Mouse (Mus musculus): ENCODE results near the gene Alox15. TPM values are rescaled to one million over a fixed set of nuclear protein-coding genes. Genes with fewer than 3 reads are reported as not detected.

The Alox15 gene
- polyA plus RNA-seq, 1 experiment from 2014 or later: 0.05 TPM

DNA sequence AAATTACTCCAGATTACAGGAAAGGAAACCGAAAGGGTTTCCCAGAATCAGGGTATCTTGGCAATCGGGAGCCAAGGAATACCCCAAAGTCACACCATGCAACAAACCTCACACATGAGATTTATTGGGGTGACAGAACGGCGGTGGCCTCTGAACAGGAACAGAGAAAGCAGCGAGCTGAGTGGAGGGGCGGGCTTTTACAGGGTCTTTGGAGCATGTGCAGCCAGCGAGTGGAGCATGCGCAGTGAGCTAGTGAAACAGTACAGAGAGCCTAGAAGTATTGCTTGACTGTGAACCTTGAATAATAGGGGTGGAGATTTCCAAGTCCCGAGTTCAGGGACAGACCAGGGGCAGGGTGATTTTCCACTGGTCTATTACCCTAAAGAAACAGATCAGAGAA lies 3.2 kb downstream of the Alox15 start:
- H3K4me2 ChIP-seq: no peak overlapping the region
- peaks cover 95% of the 10 kb centered on the region for H3K27me3 ChIP-seq (replicated peaks)
- H3K36me3 ChIP-seq: no peaks in the 10 kb centered on the region
- no peak overlapping the region for H3K4me3 ChIP-seq
- H3K9me3 ChIP-seq: no peaks in the 10 kb centered on the region
- peaks cover 9% of the 10 kb centered on the region for H3K4me1 ChIP-seq
- no peak overlapping the region for H3K9ac ChIP-seq
- no peak overlapping the region for H3K27ac ChIP-seq (replicated peaks)
- no peak for ATAC-seq (ENCODE audit: extremely low read depth, insufficient number of reproducible peaks, low FRiP score, low TSS enrichment)
- WGBS: 80% methylated on average over 9 of the region's 9 CpGs

DNA sequence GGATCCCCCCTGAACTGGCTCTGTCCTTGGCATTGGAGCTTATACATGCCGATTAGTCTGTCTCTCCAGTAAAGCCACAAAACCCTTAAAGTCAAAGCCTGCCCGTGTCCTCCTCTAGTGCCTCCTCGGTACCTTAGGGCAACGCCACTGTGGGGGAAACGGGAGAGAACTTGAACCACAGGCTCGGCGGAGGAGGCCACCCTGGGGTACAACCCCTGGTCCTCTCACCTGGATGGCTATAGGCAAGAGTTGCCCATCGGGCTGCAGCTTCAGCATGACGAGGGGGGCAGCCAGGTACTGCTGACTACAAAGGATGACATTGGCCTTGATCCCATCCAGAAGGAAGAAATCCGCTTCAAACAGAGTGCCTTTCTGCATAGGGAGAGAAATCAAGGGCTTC lies 4.0 kb downstream of the Alox15 start:
- no peaks in the 10 kb centered on the region for H3K36me3 ChIP-seq
- H3K4me2 ChIP-seq: no peak overlapping the region
- H3K9me3 ChIP-seq: no peaks in the 10 kb centered on the region
- no peak overlapping the region for H3K4me3 ChIP-seq
- H3K27ac ChIP-seq (replicated peaks): no peak overlapping the region
- ATAC-seq (ENCODE audit: extremely low read depth, insufficient number of reproducible peaks, low FRiP score, low TSS enrichment): no peak
- 74% methylated on average over 10 of the region's 10 CpGs for WGBS
- H3K9ac ChIP-seq: no peak overlapping the region
- H3K4me1 ChIP-seq: peaks cover 9% of the 10 kb centered on the region
- H3K27me3 ChIP-seq (replicated peaks): peaks cover 93% of the 10 kb centered on the region

DNA sequence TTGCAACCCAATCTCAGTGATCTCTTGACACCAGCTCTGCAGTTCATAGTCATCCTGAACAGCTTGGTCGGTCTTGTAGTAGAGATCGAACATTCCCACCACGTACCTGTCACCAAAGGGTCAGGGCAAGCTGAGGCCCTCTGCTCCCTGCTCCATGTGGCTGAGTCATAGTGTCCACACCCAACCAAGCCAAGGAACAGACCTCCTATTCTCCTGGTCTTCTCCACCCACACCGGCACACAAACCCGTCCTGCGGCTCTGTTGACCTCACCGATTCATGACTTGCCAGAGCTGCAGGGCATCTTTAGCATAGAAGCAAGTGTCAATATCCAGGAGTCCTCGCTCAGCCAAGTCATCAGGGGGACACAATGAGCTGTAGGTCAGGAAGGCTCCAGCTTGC lies 6.3 kb downstream of the Alox15 start:
- H3K9me3 ChIP-seq: no peaks in the 10 kb centered on the region
- H3K9ac ChIP-seq: no peak overlapping the region
- no peaks in the 10 kb centered on the region; the same call in 1 of the 2 replicates for H3K4me1 ChIP-seq
- H3K27me3 ChIP-seq (replicated peaks): peaks cover 70% of the 10 kb centered on the region
- H3K4me2 ChIP-seq: no peak overlapping the region
- ATAC-seq (ENCODE audit: extremely low read depth, insufficient number of reproducible peaks, low FRiP score, low TSS enrichment): no peak
- no peaks in the 10 kb centered on the region for H3K36me3 ChIP-seq
- H3K27ac ChIP-seq (replicated peaks): no peak overlapping the region
- WGBS: 86% methylated on average over 8 of the region's 8 CpGs
- no peak overlapping the region for H3K4me3 ChIP-seq

DNA sequence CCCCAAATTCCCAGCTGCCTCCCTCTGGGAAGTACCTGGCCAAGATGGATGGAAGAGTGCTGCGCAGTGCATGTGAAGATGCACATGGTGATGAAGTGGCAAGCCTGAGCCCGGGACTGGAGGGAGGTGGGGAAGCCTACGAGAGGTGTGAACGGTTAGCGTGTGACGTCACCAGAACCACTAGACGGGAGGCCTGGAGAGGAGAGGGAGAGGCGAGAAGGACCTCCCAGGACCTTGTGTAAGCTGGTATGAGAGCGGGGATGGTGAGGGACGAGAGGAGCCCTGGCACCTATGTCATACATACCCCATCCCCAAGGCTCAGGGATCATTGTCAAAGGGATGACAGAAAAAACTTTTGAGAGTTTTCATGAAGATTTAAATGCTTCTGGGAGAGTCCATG lies 6.8 kb downstream of the Alox15 start:
- Histone ChIP-seq H3K4me2 (no peak overlapping the region), H3K36me3 (no peaks in the 10 kb centered on the region), H3K9ac (no peak overlapping the region), H3K9me3 (no peaks in the 10 kb centered on the region), H3K4me1 (no peaks in the 10 kb centered on the region), H3K27me3 (replicated peaks) (peaks cover 65% of the 10 kb centered on the region), H3K4me3 (no peak overlapping the region), H3K27ac (replicated peaks) (no peak overlapping the region)
- 68% methylated on average over 10 of the region's 10 CpGs for WGBS
- no peak for ATAC-seq (ENCODE audit: extremely low read depth, insufficient number of reproducible peaks, low FRiP score, low TSS enrichment)

DNA sequence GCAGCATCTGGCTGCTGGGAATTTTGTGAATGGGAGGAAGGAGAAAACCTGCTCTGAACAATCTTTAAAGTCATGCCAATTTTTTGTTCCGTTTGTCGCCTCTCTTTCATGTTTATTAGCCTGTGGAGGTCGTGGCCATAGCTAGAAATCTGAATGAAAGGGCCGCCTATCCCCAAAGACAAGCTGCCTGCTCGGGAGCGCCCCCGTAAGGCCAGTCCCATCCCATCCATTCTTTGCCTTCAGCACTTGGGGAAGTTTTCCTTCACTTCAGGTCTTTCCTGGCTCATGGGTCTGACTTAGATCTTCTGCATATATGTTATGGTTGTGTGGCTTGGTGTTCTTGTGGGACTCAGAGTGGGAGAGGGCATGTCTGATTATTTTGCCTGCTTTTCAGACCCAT lies 12.3 kb downstream of the Alox15 start:
- 21% methylated on average over 7 of the region's 7 CpGs for WGBS
- Histone ChIP-seq H3K36me3 (no peaks in the 10 kb centered on the region), H3K4me3 (no peak overlapping the region), H3K27me3 (replicated peaks) (peaks cover 20% of the 10 kb centered on the region), H3K4me1 (no peaks in the 10 kb centered on the region), H3K27ac (replicated peaks) (no peak overlapping the region), H3K9me3 (no peaks in the 10 kb centered on the region), H3K9ac (no peak overlapping the region), H3K4me2 (no peak overlapping the region)
- ATAC-seq (ENCODE audit: extremely low read depth, insufficient number of reproducible peaks, low FRiP score, low TSS enrichment): no peak

DNA sequence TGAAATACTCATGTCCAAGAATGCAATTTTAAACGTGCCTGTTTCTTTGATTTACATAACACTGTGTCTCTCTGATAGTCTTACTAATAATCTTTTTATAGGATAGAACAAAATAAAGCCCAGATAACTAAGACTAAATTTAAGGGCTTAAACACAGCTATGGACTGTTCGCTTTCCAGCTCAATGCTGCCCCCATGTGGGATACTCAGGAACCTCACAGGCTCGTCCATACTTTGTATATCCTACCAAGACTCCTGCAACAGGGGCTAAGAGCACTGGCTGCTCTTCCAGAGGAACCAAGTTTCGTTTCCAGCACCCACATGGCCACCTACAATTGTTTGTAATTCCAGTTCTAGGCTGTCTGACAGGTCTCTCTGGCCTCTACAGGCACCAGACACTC lies 17.4 kb downstream of the Alox15 start:
- Histone ChIP-seq H3K27me3 (replicated peaks) (peaks cover 30% of the 10 kb centered on the region), H3K36me3 (no peaks in the 10 kb centered on the region), H3K4me3 (no peak overlapping the region), H3K4me2 (no peak overlapping the region), H3K9me3 (no peaks in the 10 kb centered on the region), H3K9ac (no peak overlapping the region), H3K4me1 (no peaks in the 10 kb centered on the region), H3K27ac (replicated peaks) (no peak overlapping the region)
- no peak for ATAC-seq (ENCODE audit: extremely low read depth, insufficient number of reproducible peaks, low FRiP score, low TSS enrichment)
- 29% methylated on average over 4 of the region's 4 CpGs for WGBS

DNA sequence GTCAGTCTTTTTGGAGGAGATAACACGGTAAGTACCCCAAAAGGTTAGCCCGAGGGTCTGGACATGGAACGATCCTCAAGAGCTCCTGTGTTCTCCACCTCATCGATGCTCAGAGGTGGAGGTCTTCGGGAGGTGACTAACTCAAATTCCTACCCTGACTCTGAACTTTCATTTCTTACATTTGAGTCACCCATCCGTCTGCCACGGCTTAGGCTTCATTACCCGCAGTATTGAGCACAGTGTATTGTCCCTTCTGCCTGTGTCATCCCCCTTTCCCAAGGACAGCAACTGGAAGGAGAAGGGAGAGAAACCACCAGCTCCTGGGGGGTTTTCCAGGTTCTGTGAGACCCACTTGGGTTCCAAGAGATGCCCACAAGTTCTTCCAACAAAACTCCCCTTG lies 27.1 kb downstream of the Alox15 start:
- peaks cover 3% of the 10 kb centered on the region; the same call in 1 of the 2 replicates for H3K4me1 ChIP-seq
- H3K4me2 ChIP-seq: no peak overlapping the region
- no peak overlapping the region for H3K27ac ChIP-seq (replicated peaks)
- 71% methylated on average over 8 of the region's 8 CpGs for WGBS
- no peak for ATAC-seq (ENCODE audit: extremely low read depth, insufficient number of reproducible peaks, low FRiP score, low TSS enrichment)
- H3K4me3 ChIP-seq: no peak overlapping the region
- H3K9ac ChIP-seq: no peak overlapping the region
- no peaks in the 10 kb centered on the region for H3K36me3 ChIP-seq
- peaks cover 82% of the 10 kb centered on the region for H3K27me3 ChIP-seq (replicated peaks)
- no peaks in the 10 kb centered on the region for H3K9me3 ChIP-seq

DNA sequence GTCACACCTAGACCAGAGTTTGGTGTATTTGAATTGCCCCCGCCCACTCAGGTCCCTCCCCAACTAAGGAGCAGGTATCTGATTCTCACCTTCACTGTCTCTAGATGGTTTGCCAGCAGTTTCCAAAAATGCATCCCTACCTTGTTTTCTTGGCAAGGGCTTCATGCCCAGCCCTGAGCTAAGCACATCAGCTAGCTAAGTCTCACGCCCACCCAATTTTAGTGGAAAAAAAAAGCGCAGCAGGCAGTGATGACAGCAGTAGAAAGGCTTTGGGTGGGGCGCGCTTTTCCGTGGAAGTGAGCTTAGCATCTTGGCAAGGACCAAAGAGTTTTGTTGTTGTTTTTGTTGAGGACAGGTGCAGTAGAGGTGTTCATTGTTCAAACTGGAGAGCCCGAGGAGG lies 29.3 kb downstream of the Alox15 start, which contains the start of gene Alox12e:
Alox12e (minus strand) TSS at position 101 of the 400 bp plus-strand sequence.
- Histone ChIP-seq H3K9me3 (no peaks in the 10 kb centered on the region), H3K4me2 (peak within 1 kb of the TSS; percentile 45), H3K27ac (replicated peaks) (no peak within 1 kb of the TSS), H3K27me3 (replicated peaks) (peaks cover 86% of the 10 kb centered on the region), H3K4me1 (peaks cover 3% of the 10 kb centered on the region; the same call in 1 of the 2 replicates), H3K36me3 (no peaks in the 10 kb centered on the region), H3K9ac (no peak within 1 kb of the TSS), H3K4me3 (peak within 1 kb of the TSS; percentile 12; the same call in 1 of the 2 replicates)
- WGBS: 32% methylated on average over 7 of the region's 7 CpGs
- no peak for ATAC-seq (ENCODE audit: extremely low read depth, insufficient number of reproducible peaks, low FRiP score, low TSS enrichment)

DNA sequence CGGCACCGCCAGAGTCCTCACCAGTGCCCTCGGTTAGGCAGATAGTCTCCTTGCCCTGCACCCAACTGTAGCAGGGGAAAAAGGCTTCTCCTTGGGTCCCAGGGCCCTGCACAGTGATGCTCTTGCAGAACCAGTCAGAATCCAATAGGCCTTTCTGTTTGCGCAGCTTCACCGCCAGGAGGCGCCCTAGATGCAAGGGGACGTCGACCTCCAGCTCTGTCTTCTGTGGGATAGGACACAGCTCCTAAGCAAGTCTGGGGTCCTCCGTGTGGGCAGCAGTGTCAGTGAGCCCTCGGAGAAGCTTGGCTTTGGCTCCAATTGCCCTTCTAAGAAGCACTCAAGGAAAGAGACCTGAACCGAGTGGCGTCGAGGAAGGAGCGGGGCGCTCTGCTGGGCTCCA lies 30.2 kb downstream of the Alox15 start:
- Histone ChIP-seq H3K4me2 (peak overlapping the region; percentile 45), H3K27me3 (replicated peaks) (peaks cover 88% of the 10 kb centered on the region), H3K36me3 (no peaks in the 10 kb centered on the region), H3K4me1 (peaks cover 3% of the 10 kb centered on the region; the same call in 1 of the 2 replicates), H3K27ac (replicated peaks) (no peak overlapping the region), H3K9me3 (no peaks in the 10 kb centered on the region), H3K9ac (no peak overlapping the region), H3K4me3 (peak overlapping the region; percentile 12; the same call in 1 of the 2 replicates)
- WGBS: 4% methylated on average over 15 of the region's 15 CpGs
- ATAC-seq (ENCODE audit: extremely low read depth, insufficient number of reproducible peaks, low FRiP score, low TSS enrichment): no peak

DNA sequence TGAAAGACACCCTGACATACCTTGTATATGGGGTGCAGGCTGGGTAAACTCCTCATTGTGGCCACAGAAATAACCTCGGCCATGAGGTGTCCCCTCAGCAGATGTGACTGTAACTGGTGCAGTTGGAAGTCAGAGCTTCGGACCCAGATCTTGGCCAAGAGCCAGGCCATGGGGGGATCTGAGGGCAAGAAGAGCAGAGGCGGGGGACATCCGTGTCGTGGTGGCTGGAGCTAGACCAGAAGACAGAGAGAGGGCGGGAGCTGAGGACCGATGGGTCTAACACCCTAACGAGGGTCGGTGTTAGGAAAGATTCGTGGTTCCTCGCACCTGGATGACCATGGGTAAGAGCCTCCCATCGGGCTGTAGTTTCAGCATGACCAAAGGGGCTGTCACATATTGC lies 32.2 kb downstream of the Alox15 start:
- peaks cover 86% of the 10 kb centered on the region for H3K27me3 ChIP-seq (replicated peaks)
- H3K27ac ChIP-seq (replicated peaks): no peak overlapping the region
- 71% methylated on average over 12 of the region's 12 CpGs for WGBS
- H3K9ac ChIP-seq: no peak overlapping the region
- H3K36me3 ChIP-seq: no peaks in the 10 kb centered on the region
- peaks cover 3% of the 10 kb centered on the region; the same call in 1 of the 2 replicates for H3K4me1 ChIP-seq
- no peak for ATAC-seq (ENCODE audit: extremely low read depth, insufficient number of reproducible peaks, low FRiP score, low TSS enrichment)
- H3K4me2 ChIP-seq: no peak overlapping the region
- no peak overlapping the region for H3K4me3 ChIP-seq
- no peaks in the 10 kb centered on the region for H3K9me3 ChIP-seq

DNA sequence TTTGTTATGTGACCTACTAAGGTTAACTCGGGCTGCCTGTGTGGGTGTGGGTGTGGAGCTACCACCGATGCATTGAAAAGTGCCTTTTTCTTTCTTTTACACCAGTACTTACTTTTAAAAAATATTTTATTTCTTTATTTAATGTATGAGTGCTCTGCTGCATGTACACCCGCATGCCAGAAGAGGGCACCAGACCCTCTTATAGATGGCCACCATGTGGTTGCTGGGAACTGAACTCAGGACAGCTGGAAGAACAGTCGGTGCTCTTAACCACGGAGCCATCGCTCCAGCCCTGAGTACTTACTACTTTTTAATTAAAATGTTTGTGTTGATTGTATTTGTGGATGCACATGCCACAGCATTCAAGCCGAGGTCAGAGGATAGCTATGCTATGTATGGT lies 38.0 kb downstream of the Alox15 start:
- Histone ChIP-seq H3K36me3 (no peaks in the 10 kb centered on the region), H3K9ac (no peak overlapping the region), H3K27ac (replicated peaks) (no peak overlapping the region), H3K4me3 (no peak overlapping the region), H3K9me3 (no peaks in the 10 kb centered on the region), H3K4me1 (no peaks in the 10 kb centered on the region), H3K4me2 (no peak overlapping the region), H3K27me3 (replicated peaks) (peaks cover 47% of the 10 kb centered on the region)
- 37% methylated on average over 7 of the region's 7 CpGs for WGBS
- no peak for ATAC-seq (ENCODE audit: extremely low read depth, insufficient number of reproducible peaks, low FRiP score, low TSS enrichment)

DNA sequence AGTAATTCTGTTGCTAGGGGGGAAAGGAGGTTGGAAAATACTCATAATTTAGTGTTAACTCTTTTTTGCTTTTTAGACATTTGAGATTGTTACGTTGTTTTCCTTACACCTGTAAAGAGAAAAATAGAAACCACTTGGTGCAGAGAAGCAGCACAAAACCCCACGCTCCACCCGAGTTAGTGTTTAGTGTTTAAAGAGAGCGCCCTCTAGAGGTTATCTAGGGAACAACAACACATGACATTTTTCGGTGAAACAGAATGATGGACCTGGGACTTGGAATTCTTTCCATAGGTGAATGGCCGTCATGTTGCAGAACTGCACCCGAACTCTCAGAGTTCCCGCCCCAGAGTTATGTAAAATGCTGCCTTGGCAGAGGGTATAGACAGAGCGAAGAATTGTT lies 42.5 kb downstream of the Alox15 start:
- Histone ChIP-seq H3K4me3 (no peak overlapping the region), H3K9ac (no peak overlapping the region), H3K27me3 (replicated peaks) (peaks cover 17% of the 10 kb centered on the region), H3K4me1 (no peaks in the 10 kb centered on the region), H3K36me3 (no peaks in the 10 kb centered on the region), H3K4me2 (no peak overlapping the region), H3K27ac (replicated peaks) (no peak overlapping the region), H3K9me3 (no peaks in the 10 kb centered on the region)
- no peak for ATAC-seq (ENCODE audit: extremely low read depth, insufficient number of reproducible peaks, low FRiP score, low TSS enrichment)
- WGBS: 23% methylated on average over 9 of the region's 9 CpGs

Data from heart, embryonic 13.5 days (tissue).